Mouse (Mus musculus) embryonic stem cell, embryonic (primary cell): ENCODE results near the gene Slc16a14.

Source experiments
- CTCF ChIA-PET, 4 experiments: fragments of 300-600 bp in 2 of 4; fragments of 350-600 bp in 2 of 4; sonication (Branson Sonifier 250); formaldehyde crosslinking; loops; one replicate each; lab custom pipeline; 2022; ENCODE audit warnings: inconsistent platforms in 2 of 4; lab: Charles Lee
- POLR2A ChIA-PET, 4 experiments: fragments of 300-600 bp in 2 of 4; fragments of 350-600 bp in 2 of 4; sonication (Branson Sonifier 250); formaldehyde crosslinking; loops; one replicate each; lab custom pipeline; 2022; ENCODE audit warnings: antibody characterized with exemption in 4 of 4, inconsistent platforms in 1 of 4; lab: Charles Lee

The Slc16a14 gene

DNA sequence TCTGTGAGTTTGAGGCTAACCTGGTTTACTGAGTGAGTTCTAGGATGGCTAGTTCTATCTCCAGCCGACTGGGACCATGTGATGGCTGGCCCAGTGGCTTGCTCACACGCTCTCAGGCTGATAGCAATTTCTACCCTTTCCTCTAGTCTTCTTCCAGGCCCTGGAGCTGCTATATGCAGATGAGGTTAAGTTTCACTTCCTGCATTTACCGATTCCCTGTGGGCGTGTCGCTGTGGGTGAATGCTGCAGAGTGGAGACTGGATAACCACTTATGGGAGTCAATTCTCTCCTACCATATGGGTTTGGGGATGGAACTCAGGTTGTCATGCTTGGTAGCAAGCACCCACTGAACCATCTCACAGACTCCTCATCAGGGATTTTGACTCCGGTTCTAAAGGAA is 10.8 kb downstream of the Slc16a14 start:
- CTCF ChIA-PET = interaction anchor here (1.1 to 1.4 kb wide), 4 partner anchors 9 kb away, joined by 4 read pairs; no protein-coding TSS in a partner anchor

DNA sequence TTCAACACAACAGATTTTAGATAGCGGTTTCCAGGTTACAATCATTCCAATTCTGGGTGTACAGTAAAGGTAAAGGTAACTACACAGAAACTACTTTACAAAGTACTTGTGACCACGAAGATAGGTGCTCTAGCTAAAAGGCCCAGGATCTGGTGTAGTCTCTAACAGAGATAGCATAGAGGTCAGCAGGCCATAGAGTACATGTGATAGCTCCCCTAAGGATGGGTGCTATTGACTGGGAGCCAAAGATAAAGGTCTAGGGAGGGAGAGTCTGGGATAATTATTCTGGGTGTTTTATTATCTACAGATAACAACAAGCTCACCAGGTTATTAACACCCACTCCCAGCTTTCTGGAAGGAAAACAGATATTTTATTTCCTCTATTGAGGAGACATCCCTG is 11.5 kb downstream of the Slc16a14 start:
- CTCF ChIA-PET = interaction anchor here (1.1 to 1.4 kb wide), 4 partner anchors 10 kb away, joined by 4 read pairs; no protein-coding TSS in a partner anchor
- POLR2A ChIA-PET = interaction anchor here in 1 of 4 experiments (1.1 to 1.4 kb wide), 2 partner anchors 10 to 18 kb away, joined by 3 to 6 read pairs; no protein-coding TSS in a partner anchor

More for the DNA sequence above, 10.8 kb downstream of the Slc16a14 start:
- POLR2A ChIA-PET = interaction anchor here in 1 of 4 experiments (1.1 kb wide), 1 partner anchor 19 kb away, joined by 3 read pairs; no protein-coding TSS in a partner anchor

DNA sequence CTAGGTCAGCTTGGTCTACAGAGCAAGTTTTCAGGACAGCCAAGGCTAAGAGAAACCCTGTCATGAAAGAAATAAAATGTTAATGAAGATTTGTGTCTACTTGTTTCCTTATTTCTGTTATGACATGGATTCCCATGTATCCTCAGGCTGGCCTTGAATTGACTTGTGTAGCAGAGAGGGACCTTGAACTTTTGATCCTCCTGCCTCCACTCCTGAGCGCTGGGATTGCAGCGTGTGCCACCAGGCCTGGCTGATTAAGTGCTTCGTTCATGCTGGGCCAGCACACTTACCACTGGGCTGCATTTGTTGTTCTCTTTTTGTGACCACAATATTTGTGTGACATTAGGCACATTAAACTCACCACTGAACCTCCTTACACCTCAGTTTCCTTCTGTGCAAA is 16.1 kb downstream of the Slc16a14 start:
- ChIA-PET POLR2A (no interaction called here), CTCF (no interaction called here)

DNA sequence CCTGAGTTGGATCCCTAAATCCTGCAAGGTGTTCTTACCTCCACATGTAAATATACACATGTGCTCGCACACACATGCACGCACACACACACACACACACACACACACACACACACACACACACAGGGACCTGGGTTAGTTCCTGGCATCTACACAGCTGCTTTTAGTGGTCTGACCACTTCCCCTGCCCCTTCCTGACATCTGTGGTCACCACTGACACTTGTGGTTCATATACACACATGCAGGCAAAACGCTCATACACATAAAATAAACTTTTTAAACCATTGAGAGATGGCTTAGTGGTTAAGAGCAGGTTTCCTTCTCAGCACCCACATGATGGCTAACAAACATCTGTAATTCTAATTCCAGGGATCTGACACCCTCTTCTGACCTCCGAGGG is 19.9 kb downstream of the Slc16a14 start:
- ChIA-PET POLR2A (interaction anchor here in 1 of 4 experiments (1.7 to 3.0 kb wide), 2 partner anchors 11 to 16 kb away, joined by 4 to 11 read pairs; no protein-coding TSS in a partner anchor), CTCF (no interaction called here)

DNA sequence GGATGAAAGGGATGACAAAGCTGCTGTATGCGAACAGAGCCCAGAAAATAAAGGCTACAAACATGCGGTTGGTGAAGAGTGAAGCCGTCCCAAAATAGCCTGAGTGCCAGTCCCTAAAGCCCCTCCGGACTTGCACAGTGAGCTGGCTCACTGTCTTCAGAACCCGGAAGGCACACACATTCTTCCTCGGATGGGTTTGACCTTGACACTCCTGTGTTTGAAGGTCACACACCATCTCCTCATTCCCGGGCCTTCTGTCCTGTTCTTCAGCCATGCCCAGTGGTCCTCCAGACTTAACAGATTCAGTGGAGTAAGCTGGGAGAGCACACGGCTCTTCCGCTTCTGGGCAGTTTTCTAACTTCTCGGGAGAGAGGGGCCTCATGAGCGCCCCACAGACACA is 22.4 kb downstream of the Slc16a14 start:
- CTCF ChIA-PET = no interaction called here
- POLR2A ChIA-PET = interaction anchor here in 2 of 4 experiments (0.5 to 3.0 kb wide), 3 partner anchors 13 to 630 kb away, joined by 3 to 14 read pairs (median 11); no protein-coding TSS in a partner anchor

DNA sequence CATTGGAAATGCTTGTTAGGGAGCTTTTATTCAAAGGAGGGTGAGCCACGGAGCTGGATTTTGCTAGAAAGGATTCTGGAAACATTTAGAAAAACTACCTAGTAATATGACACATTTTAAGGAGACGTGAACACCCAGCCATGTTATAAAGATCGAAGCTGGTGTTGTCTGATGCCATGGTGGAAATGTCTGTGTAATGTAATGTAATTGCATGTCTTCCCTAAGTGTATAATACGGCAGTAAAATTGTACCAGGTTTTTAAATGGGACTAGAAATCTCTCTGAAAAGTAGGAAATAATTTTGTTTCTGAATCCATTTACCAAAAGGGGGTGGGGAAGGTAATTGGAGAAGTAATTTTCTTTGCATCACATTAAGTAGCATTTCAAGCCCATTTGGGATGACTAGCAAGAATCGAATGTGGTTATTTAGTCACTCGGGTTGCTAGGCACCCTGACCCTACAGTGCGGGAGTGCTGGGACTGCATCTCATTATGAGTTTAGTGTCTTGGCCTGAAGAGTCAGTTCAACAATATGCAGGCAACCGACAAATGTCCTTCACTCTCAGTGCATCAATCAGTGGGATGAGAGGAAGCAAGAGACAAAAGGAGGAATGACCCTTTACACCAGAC is 24.6 kb downstream of the Slc16a14 start:
- CTCF ChIA-PET = interaction anchor here in 2 of 4 experiments (0.6 to 1.4 kb wide), 2 partner anchors 24 to 803 kb away, joined by 3 to 7 read pairs; partner anchors contain the start of gene Slc16a14 (in 1 of the 2)
- POLR2A ChIA-PET = interaction anchor here in 2 of 4 experiments (0.5 to 2.0 kb wide), 4 partner anchors 12 to 84 kb away, joined by 3 to 6 read pairs (median 4); no protein-coding TSS in a partner anchor

DNA sequence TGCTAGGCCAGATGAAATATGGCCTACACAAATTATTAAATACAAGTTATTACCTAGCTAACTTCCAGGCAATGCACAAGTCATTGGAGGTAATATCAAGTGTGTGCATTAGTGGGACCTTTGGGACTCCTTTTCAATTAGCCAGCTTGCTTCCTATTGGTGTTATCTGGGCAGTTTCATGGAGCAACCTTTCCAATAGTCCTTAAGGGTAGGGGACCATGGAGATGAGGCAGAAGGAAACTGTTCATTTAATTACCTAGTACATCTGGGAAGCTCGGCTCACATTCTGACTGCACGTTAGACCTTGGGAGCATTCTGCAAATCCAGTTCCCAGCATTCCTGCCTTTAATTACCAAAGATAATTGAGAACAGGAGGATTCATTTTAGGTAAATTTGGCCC is 30.5 kb downstream of the Slc16a14 start:
- ChIA-PET POLR2A (interaction anchor here in 1 of 4 experiments (1.4 kb wide), 1 partner anchor 20 kb away, joined by 3 read pairs; no protein-coding TSS in a partner anchor), CTCF (interaction anchor here in 1 of 4 experiments (1.7 kb wide), 1 partner anchor 29 kb away, joined by 4 read pairs; no protein-coding TSS in a partner anchor)

DNA sequence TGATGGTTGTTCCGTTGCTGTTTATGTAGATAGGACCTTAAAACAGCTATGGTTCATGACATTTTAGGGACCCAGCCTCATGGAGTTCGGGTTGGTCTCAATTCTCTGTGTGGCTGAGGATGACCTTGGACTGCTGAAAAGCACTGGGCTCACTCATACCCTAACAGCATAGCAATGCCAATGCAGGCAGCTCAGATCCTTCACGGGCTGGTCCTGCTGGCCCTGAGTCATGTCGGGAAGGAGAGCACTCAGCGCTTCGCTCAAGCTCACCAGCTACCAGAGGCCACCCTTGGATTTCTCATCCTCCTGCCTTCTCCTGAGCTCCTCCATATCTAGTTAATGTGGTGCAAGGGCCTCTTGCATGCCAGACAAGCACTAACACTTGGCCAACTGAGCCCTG is 35.8 kb downstream of the Slc16a14 start:
- ChIA-PET CTCF (interaction anchor here in 3 of 4 experiments (0.6 to 0.9 kb wide), 4 partner anchors 10 to 202 kb away, joined by 3 to 7 read pairs (median 4); no protein-coding TSS in a partner anchor), POLR2A (interaction anchor here in 3 of 4 experiments (0.6 to 2.8 kb wide), 8 partner anchors 10 to 118 kb away, joined by 3 to 11 read pairs (median 4); no protein-coding TSS in a partner anchor)

DNA sequence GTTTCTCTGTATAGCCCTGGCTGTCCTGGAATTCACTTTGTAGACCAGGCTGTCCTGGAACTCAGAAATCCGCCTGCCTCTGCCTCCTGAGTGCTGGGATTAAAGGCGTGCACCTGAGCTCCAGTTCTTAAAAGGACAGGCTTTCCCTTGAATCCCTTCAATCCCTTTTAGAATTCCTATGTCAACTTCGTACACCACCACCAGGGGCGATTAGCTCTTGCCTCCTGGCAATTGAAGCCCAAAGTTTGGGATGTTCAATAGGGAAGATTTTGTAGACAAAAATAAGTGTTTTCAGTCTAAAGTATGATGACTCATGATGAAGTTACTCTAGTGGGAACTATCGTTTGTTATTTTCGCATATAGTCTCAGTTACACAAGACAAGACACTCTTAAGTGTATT is 37.6 kb downstream of the Slc16a14 start:
- CTCF ChIA-PET = interaction anchor here (0.6 to 1.6 kb wide), 11 partner anchors 9 to 655 kb away, joined by 3 to 5 read pairs (median 3); partner anchors contain the start of gene Slc16a14 (in 1 of the 4)
- POLR2A ChIA-PET = interaction anchor here in 2 of 4 experiments (0.6 to 2.1 kb wide), 3 partner anchors 12 to 18 kb away, joined by 3 to 6 read pairs (median 3); no protein-coding TSS in a partner anchor

DNA sequence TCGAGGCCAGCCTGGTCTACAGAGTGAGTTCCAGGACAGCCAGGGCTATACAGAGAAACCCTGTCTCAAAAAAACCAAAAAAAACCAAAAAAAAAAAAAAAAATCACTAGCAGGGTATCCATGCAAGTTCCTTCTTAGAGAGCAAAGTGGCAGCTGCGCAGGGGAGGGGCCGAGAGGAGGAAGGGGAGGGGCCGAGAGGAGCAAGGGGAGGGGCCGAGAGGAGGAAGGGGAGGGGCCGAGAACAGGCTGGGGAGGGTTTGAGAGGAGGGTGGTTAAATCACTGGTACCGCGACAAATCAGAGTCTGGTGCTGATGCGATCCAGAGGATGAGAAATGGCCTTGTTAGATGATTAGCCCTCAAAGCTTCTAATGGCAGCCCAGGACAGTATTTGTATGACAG is 43.2 kb downstream of the Slc16a14 start:
- POLR2A ChIA-PET = interaction anchor here in 3 of 4 experiments (0.6 to 3.0 kb wide), 23 partner anchors 9 to 1404 kb away, joined by 3 to 20 read pairs (median 5); partner anchors contain the start of gene Dner (in 1 of the 3)
- CTCF ChIA-PET = interaction anchor here in 2 of 4 experiments (0.6 to 0.8 kb wide), 4 partner anchors 42 to 269 kb away, joined by 3 read pairs; no protein-coding TSS in a partner anchor

DNA sequence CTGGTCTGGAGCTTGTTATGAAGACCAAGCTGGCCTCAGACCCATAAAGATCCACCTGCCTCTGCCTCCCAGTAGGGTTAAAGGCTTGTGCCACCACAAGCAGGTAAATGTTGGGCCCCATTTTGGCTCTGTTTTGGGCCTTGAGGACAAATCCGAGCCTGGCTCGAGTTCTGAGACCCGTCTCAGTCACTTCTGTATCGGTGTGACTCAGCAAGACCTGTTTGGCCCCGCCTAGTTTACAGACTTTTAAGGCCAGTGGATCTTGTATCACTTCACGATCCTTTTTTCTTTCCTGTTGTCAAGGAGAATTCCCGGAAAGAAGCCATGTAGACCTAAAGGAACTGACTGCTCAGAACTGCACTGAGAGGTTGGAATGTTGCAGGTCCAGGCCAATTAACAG is 44.4 kb downstream of the Slc16a14 start:
- CTCF ChIA-PET = interaction anchor here in 1 of 4 experiments (0.8 kb wide), 1 partner anchor 11 kb away, joined by 3 read pairs; no protein-coding TSS in a partner anchor
- POLR2A ChIA-PET = interaction anchor here (0.7 to 3.0 kb wide), 27 partner anchors 9 to 557 kb away, joined by 3 to 20 read pairs (median 3); partner anchors contain the start of genes Dner (in 1 of the 4), Fbxo36 (in 1 of the 4) and Trip12 (in 1 of the 4)

DNA sequence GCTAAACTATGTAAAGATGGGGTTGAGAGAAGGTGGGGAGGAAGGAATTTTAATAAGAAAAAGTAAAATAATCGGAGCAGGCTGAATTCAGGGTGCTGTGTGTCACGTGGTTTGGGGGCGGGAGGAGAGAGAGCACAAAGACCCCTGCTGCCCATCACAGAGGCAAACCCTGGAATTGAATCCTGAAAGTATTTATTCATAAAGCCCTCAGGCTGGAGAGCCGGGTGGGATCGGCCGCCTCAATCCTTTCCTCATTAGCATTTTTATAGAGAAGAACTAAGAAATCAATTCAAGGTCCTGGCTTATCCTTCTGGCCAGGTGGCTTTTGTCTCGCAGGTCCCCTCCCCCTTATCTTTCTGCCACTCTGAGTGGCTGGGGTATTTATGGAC is 44.9 kb downstream of the Slc16a14 start:
- ChIA-PET POLR2A (interaction anchor here (0.7 to 3.0 kb wide), 23 partner anchors 8 to 557 kb away, joined by 3 to 20 read pairs (median 3); partner anchors contain the start of genes Fbxo36 (in 1 of the 4) and Trip12 (in 1 of the 4)), CTCF (interaction anchor here in 2 of 4 experiments (0.8 kb wide), 2 partner anchors 10 to 19 kb away, joined by 3 read pairs; no protein-coding TSS in a partner anchor)

DNA sequence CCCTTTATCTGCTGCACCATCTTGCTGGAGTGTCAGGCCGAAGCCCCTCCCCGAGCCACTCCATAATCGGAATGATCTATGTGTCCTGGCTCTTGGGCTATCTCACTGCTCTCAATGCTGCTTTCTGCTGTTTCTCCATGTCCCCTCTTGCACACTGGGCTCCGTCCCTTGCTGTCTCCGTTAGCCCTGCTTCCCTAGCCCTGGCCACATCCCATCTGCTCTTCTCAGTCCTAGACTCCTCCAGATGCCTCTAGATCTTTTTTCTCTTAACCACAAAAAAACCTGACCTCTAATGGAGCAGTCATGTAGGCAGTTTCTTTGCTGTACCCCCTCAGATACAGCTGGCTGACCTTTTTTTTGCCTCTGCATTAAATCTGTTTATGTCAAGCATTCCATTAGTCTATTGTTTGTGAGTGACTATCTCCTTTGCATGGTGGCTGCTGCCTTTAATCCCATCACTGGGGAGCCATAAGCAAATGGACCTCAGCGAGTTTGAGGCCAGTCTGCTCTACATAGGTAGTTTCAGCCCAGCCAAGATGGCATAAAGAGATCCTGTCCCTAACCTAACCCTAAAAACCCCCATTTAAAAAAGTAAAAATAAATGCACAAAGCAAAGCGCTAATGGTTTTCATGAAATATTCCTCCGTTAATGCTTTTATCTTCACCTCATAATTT is 45.5 kb downstream of the Slc16a14 start:
- POLR2A ChIA-PET = interaction anchor here (0.6 to 4.2 kb wide), 20 partner anchors 8 to 556 kb away, joined by 3 to 20 read pairs (median 6); partner anchors contain the start of genes Fbxo36 (in 1 of the 4) and Trip12 (in 1 of the 4)

DNA sequence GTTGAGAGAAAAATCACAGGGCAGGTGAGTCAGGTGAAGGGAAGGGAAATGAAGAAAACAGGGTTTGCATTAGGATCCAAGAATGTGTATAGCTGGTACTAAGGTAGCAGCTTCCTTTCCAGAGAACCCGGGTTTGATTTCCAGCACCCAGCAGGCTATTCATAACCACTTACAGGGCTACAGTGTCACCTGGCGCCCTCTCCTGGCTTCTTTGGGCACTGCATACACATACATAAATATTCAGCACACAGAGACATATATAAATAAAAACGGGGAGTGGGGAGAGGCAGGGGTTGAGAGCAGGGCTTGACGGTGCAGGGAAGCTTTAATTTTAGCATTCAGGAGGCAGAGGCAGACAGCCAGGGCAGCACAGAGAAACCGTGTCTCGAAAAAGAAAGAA is 49.0 kb downstream of the Slc16a14 start:
- POLR2A ChIA-PET = interaction anchor here in 3 of 4 experiments (0.6 to 4.2 kb wide), 13 partner anchors 14 to 75 kb away, joined by 3 to 16 read pairs (median 4); partner anchors contain the start of genes Fbxo36 (in 1 of the 3) and Trip12 (in 1 of the 3)
- CTCF ChIA-PET = interaction anchor here in 3 of 4 experiments (0.5 to 1.2 kb wide), 6 partner anchors 9 to 188 kb away, joined by 3 to 4 read pairs (median 3); no protein-coding TSS in a partner anchor

More for the DNA sequence above, 45.5 kb downstream of the Slc16a14 start:
- CTCF ChIA-PET = interaction anchor here in 1 of 4 experiments (0.8 kb wide), 1 partner anchor 20 kb away, joined by 3 read pairs; no protein-coding TSS in a partner anchor

DNA sequence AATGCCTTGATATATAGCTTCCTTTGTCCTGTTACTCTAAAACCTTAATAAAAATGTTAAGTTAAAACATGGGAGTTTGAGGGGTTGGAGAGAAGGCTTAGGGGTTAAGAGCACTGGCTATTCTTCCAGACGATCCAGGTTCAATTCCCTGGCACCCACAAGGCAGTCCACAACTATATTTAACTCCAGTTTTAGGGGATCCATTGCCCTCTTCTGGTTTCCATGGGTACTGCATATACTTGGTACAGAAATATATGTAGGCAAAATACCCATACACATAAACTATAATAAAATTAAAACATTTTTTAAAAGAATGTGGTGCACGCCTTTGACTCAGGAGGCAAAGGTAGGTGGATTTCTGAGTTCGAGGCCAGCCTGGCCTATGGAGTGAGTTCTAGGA is 49.8 kb downstream of the Slc16a14 start:
- CTCF ChIA-PET = interaction anchor here (0.6 to 1.2 kb wide), 5 partner anchors 10 to 187 kb away, joined by 3 to 4 read pairs (median 3); no protein-coding TSS in a partner anchor
- POLR2A ChIA-PET = interaction anchor here in 3 of 4 experiments (0.6 to 4.8 kb wide), 14 partner anchors 14 to 75 kb away, joined by 3 to 86 read pairs (median 5); partner anchors contain the start of genes Fbxo36 (in 1 of the 3) and Trip12 (in 1 of the 3)

DNA sequence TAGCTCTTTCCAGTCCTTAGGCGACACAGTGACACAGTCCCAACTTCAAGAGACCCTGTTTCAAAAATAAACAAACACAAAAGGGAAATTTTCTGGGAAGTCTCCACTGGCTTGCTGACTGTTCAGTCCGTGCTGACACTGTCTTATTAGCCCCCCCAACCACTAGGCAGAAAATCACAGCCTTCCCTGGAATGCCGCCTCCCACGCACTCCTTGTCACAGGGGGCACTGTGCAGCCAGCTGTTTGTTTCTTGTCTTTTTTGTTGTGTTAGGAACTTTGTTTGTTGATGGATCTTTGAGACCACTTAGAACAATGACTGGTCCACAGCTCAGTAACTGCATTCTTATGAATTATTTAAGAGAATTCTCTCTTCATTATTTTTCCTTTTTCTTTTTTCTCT is 51.0 kb downstream of the Slc16a14 start:
- POLR2A ChIA-PET = interaction anchor here in 3 of 4 experiments (0.7 to 4.8 kb wide), 11 partner anchors 10 to 170 kb away, joined by 3 to 86 read pairs (median 4); partner anchors contain the start of genes Fbxo36 (in 1 of the 3) and Trip12 (in 1 of the 3)
- CTCF ChIA-PET = interaction anchor here in 3 of 4 experiments (0.5 to 1.0 kb wide), 3 partner anchors 17 to 66 kb away, joined by 3 to 4 read pairs (median 3); no protein-coding TSS in a partner anchor

DNA sequence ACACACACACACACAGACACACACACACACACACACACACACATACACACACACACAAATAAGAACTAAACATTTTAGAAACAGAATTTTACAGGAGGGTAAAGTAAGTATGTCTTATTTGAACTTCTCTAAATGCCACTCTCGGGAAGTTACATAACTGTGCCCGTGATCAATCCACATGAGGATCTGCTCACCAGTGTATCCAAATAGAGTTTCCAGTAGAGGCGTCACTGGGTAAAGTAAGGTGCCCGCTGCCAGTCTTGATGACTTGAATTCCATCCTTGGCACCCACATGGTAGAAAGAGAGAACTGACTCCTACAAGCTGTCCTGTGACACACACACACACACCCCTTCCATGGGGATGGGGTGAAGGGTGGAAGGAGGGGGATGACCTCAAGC is 52.0 kb downstream of the Slc16a14 start:
- CTCF ChIA-PET = interaction anchor here in 2 of 4 experiments (1.7 to 2.0 kb wide), 3 partner anchors 16 to 43 kb away, joined by 9 to 11 read pairs (median 9); partner anchors contain the start of genes Fbxo36 (in 2 of the 2) and Trip12 (in 2 of the 2)
- POLR2A ChIA-PET = interaction anchor here (0.6 to 4.8 kb wide), 24 partner anchors 8 to 169 kb away, joined by 3 to 86 read pairs (median 11); partner anchors contain the start of genes Fbxo36 (in 2 of the 4) and Trip12 (in 2 of the 4)
